Mouse (Mus musculus) thymus, adult 2 months (tissue): ENCODE data around the gene Ankrd52.

Experiments
- CTCF ChIP-seq: fragments of 200-500 bp; IDR thresholded peaks from 2 replicates; pipeline ENCODE4 v1.5.1; 2012; ENCODE audit warnings: mild to moderate bottlenecking, control low read depth, low read length, moderate library complexity, borderline replicate concordance; ENCODE audit not compliant: control insufficient read depth, poor library complexity, insufficient read depth; ENCODE audit errors: extremely low read depth
- POLR2A ChIP-seq: fragments of 200-500 bp; IDR thresholded peaks from 2 replicates; pipeline ENCODE4 v1.6.1; 2012; ENCODE audit warnings: mild to moderate bottlenecking, low read length, control low read depth, moderate library complexity; ENCODE audit not compliant: control insufficient read depth, poor library complexity, insufficient read depth; ENCODE audit errors: extremely low read depth

- no peak for TF ChIP-seq CTCF
- TF ChIP-seq POLR2A: no peak
These were observed 63.5 kb downstream of the Ankrd52 start for GRCm38 (mm10) chr10:128440407-128440806.
